Mouse (Mus musculus) cerebellum, postnatal 10 days (tissue): ENCODE results near the gene Trim46.

ENCODE experiments used
- DNase-seq, 2 experiments: peaks; one replicate each; pipeline ENCODE4 v3.0.0; 2021; ENCODE audit warnings: mixed read lengths in 2 of 2

The Trim46 gene

DNA sequence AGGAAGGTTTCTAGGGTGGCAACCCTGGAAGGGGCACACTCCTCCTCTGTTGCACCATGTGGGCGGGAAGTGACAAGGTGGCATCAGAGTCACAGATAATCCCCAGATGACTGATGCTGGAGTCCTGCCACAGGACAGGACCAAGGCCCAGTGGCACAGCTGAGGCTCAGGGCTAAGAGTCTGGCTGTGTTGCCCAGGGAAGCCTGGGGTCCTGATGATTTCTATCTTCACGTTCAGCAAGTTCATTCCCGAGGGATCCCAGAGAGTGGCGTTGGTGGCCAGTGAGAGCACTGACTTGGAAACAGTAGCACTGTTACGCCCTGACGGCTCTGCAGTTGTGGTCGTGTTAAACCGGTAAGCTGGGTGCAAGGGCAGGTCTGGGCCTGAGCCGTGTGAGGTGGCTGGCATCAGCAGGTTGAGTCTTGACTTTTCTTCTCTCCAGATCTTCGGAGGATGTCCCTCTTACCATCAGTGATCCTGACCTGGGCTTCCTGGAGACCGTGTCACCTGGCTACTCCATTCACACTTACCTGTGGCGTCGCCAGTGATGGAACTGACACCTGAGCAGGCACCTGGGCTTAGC, 37.9 kb downstream of the Trim46 start:
- no peak for DNase-seq

- DNase-seq, result no peak
Measured at GRCm38 (mm10) chr3:89206695-89207094, 39.4 kb downstream of the Trim46 start.

DNA sequence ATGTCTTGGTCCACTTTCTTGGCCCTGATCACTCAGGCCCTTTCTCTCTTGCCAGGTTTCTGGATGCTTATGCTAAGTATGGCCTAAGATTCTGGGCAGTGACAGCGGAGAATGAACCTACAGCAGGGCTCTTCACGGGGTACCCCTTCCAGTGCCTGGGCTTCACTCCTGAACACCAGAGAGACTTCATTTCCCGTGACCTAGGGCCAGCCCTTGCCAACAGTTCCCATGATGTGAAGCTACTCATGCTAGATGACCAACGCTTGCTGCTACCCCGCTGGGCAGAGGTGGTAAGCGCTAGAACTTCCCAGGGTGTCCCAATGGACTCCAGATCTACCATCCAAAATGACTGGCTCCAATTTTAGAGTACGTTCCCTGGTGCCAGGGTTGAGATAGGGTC, 40.0 kb downstream of the Trim46 start:
- DNase-seq, result no peak

GRCm38 (mm10) chr3:89203142-89203514, 43.0 kb downstream of the Trim46 start:
- DNase-seq, result peak in 1 of 2 experiments; percentile 34

DNA sequence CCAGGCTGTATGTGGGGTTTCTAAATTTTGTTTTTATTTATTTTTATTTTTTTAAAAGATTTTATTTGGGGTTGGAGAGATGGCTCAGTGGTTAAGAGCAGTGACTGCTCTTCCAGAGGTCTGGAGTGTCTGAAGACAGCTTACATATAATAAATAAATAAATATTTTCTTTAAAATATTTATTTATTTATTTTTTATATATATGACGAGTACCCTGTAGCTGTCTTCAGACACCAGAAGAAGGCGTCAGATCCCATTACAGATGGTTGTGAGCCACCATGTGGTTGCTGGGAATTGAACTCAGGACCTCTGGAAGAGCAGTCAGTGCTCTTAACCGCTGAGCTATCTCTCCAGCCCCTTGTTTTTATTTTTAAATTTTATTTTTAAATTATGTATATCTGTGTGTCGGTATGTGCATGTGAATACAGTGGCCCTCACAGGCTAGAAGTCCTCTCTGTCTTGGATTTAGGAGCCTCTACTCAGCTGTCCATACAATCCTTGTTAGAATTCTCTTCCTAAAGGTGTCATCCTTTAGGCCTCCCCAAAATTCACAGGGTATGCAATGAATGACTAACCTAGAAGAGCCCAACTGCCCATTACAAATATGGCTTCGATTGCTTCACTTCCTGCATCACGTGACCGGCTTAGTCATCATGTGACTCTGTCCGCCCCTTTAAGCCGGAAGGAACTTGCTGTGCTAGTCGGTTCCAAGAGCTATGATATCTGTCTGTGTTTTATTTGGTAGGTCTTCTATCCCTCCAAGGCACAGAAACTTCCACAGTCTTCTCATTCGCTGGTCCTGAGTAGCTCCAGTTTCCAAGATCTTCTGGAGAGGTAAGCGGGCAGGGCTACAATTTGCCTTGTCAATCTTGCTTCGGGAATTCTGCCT, 43.6 kb downstream of the Trim46 start, which contains the start of gene Gba:
Gene Gba (plus strand): TSS at position 676 of the 889 bp plus-strand sequence.
- peak; percentile 91 to 94 for DNase-seq

- no peak for DNase-seq
Measured at GRCm38 (mm10) chr3:89199839-89200238, 46.3 kb downstream of the Trim46 start.

DNA sequence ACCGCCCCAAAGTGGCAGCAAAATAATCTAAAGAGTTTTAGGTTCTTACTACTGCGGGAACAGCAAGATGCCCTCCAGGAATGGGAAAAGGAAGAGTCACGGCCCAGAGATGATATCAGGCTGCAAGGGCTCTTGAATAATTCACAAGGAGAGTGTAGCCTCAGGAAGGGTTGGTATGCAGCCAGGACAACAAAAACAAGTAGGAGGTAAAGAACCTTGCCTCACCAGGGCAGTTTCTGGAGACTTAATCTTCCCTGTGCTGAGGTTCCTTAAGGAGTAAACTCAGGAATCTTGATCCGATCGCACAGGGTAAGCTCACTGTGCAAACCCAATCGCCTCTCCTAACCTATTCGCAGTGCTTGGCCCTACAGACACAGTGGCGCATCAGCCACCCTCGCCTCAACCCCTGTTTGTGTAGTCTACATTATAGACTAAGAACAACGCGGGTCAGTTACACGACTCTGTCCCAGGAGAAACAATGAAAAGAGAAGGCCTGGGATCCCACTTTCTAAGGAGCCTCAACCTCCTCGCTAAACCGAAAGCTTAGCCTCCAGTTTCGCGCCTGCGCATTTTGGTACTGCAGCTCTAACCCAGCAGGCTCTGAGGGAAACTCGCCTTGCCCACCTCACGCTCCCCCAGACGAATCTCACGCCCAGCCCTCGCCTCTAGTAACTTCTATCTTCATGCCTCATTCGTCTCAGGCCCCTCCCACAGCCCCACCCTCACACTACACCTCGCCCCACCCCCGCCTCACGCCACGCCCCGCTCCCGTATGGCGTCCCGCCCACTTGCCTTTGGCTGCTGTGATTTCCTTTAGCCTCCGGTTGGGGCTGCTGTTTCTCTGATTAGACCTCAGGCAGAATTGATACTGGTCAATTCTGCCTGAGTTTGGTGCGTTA, 49.9 kb downstream of the Trim46 start:
- peak; percentile 95 to 96 for DNase-seq

DNA sequence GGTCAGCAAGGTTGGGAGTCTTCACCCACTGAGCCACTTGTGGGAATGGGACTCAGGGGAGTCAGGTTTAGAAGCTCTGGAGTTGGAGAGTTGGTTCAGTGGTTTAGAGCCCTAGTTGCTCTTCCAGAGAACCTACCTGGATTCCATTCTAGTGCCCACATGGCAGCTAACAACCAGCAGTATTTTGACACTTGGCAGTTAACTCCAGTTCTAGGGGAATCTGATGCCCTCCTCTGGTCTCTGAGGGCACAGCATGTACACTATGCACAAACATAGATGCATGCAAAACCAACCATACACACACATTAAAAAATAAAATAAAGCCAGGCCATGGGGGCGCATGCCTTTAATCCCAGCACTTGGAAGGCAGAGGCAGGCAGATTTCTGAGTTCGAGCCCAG, 52.3 kb downstream of the Trim46 start:
- DNase-seq, result peak in 1 of 2 experiments; percentile 30

GRCm38 (mm10) chr3:89193351-89193750, 52.8 kb downstream of the Trim46 start:
- DNase-seq, result no peak

- DNase-seq, result no peak
Measured at GRCm38 (mm10) chr3:89190436-89190835, 55.7 kb downstream of the Trim46 start.

DNA sequence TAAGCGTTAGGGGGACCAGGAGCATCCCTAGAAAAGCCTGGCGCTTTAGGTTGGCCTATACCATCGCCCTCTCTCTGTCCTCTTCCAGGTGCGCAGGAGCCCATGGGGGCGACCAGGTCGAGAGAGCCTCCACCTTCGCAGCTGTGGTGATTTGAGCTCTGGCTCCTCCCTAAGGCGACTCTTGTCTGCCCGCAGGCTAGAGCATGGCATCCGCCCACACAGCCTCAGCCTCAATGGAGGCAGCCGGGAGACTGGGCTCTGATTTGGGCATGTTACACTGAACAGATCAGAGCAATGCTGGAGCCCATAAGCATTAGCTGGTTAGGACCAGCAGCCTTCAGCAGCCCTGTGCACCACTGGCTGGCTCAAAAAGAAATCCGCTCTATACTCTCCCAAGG, 57.6 kb downstream of the Trim46 start:
- DNase-seq, result no peak

DNA sequence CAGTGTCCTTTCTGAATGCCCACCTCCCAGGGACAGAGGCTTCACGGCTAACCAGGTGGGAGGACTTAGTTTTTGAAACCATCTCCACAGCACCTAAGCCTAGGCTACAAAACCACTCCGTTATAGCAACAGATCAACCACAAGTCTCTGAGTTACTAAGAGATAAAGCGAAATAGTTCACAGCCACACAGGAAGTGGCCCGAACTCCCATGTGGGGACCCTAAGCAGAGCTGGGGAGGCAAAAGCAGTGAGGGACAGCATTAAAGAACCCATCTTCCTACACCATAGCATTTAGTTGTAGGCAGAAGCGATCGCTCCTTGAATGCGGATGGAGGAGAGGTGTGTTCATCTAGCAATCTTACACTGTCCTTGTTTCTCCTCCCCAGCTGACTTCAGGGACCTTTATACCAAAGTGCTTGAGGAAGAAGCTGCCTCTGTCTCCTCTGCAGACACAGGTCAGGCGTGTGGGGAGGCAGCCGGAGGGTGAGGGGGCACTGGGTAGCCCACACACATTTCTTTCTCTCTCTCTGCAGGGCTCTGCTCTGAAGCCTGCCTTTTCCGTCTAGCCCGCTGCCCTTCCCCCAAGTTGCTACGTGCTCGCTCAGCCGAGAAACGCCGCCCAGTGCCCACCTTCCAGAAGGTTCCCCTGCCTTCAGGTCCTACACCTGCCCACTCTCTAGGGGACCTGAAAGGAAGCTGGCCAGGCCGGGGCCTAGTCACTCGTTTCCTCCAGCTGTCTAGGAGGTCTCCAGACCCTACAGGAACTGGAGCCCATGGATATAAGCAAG, 58.2 kb downstream of the Trim46 start:
- no peak for DNase-seq

DNA sequence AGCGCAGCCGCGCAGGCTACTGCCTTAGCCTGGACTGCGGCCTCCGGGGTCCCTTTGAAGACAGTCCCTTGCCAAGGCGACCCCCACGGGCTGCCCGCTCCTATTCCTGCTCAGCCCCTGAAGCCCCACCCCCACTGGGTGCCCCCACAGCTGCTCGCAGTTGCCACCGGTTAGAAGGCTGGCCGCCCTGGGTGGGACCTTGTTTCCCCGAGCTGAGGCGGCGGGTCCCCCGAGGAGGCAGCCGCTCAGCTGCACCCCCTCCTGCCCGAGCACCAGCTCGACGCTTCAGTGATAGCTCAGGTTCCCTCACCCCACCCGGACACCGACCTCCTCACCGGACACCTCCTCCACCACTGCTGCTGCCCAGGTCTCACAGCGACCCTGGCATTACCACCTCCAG, 58.9 kb downstream of the Trim46 start:
- no peak for DNase-seq
